Mouse (Mus musculus) liver, embryonic 14.5 days (tissue): ENCODE data around the gene Pnkd.

ENCODE experiments used
- CTCF ChIP-seq: IDR thresholded peaks from 2 replicates; pipeline ENCODE4 v1.5.1; 2016; ENCODE audit warnings: antibody characterized with exemption, low read depth, control low read depth
- EP300 ChIP-seq: IDR thresholded peaks from 2 replicates; pipeline ENCODE4 v1.6.1; 2016; ENCODE audit warnings: antibody characterized with exemption, low read depth

DNA sequence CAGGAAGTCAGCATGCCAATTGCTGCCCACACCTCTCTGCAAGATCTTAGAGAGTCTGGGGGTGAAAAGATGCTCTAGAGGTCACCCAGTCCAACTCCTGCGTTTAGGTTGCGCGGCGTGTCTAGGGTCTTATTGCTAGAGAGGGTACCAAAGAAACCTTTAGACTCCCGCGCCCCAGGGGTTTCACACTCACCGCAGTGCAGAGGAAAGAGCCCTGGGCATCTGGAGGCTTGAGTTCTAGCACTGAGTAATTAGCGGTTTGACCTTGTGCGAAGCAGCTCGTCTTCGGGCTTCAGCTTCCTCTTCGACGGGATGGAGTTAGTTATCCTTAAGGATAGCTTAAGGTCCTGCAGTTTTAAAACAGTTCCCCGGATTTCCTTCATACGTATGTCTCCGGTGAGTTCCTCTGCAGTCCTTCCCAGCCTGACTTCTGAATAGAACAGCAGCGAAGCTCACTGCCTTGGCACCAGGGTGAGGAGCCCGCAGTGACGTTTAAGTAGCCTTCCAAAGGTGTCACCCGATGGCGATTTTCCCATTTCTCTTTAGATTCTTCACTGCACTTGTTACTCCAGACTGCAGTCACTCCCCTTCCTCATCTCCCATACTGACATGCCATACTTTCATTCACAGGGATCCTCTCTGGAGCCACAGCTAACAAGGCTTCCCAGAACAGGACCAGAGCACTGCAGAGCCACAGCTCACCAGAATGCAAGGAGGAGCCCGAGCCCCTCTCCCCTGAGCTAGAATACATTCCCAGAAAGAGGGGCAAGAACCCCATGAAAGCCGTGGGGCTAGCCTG is 681 bp downstream of the Pnkd start:
- TF ChIP-seq CTCF = no peak
- TF ChIP-seq EP300 = no peak
